Mouse (Mus musculus): ENCODE results near the gene Phldb1.

GRCm38 (mm10) chr9:44710213-44710612 lies 24.8 kb downstream of the Phldb1 start:
- TF ChIP-seq POLR2A (IDR thresholded peaks at IDR 0.05; ENCODE audit: extremely low read depth, insufficient read depth, low read length) (no peak), CTCF (IDR thresholded peaks at IDR 0.05; ENCODE audit: extremely low read depth, insufficient read depth, low read length) (no peak)
